Mouse (Mus musculus): Measurements from ENCODE around the gene Ptrh1.

GRCm38 (mm10) chr2:32757056-32757845 is 18.3 kb upstream of the Ptrh1 start, which contains the start of gene Tor2a:
- TF ChIP-seq CTCF (conservative IDR thresholded peaks at IDR 0.05; ENCODE audit: insufficient read depth, insufficient read length, low read depth, low read length) (peak; percentile 91), POLR2A (IDR thresholded peaks at IDR 0.05; ENCODE audit: low read depth, low read length) (no peak)
